Mouse (Mus musculus) CD4-positive, CD25-positive, alpha-beta regulatory T cell, adult 4 months (primary cell): ENCODE data around the gene Psmd12. TPM values are rescaled to one million over a fixed set of nuclear protein-coding genes. Genes with fewer than 3 reads are reported as not detected.

ENCODE experiments used
- ATAC-seq: one replicate; pipeline ENCODE4 v1.8.0; 2017
- polyA plus RNA-seq, 2 experiments: library from polyadenylated mRNA; unstranded; fragments of 100-300 nt; shearing (Covaris generic); gene quantifications; one replicate each; pipeline ENCODE4 v1.2.1; 2017

The Psmd12 gene
- polyA plus RNA-seq, 2 experiments from 2014 or later: 106 to 112 TPM

GRCm38 (mm10) chr11:107511954-107512353 is 32.7 kb downstream of the Psmd12 start:
- ATAC-seq: peak; percentile 79

GRCm38 (mm10) chr11:107513047-107513446 is 33.8 kb downstream of the Psmd12 start:
- ATAC-seq: no peak

GRCm38 (mm10) chr11:107516387-107516786 is 37.1 kb downstream of the Psmd12 start:
- no peak for ATAC-seq

GRCm38 (mm10) chr11:107518645-107519429 is 39.6 kb downstream of the Psmd12 start:
- no peak for ATAC-seq

GRCm38 (mm10) chr11:107521153-107521552 is 41.9 kb downstream of the Psmd12 start:
- ATAC-seq: no peak

GRCm38 (mm10) chr11:107524966-107525365 is 45.7 kb downstream of the Psmd12 start:
- no peak for ATAC-seq

- ATAC-seq: no peak
Observed at GRCm38 (mm10) chr11:107527632-107528031, 48.3 kb downstream of the Psmd12 start.

- ATAC-seq: peak; percentile 97
Observed at GRCm38 (mm10) chr11:107529320-107529719, 50.0 kb downstream of the Psmd12 start.

GRCm38 (mm10) chr11:107531445-107531844 is 52.2 kb downstream of the Psmd12 start:
- ATAC-seq: no peak

- no peak for ATAC-seq
Observed at GRCm38 (mm10) chr11:107532271-107532670, 53.0 kb downstream of the Psmd12 start.

GRCm38 (mm10) chr11:107538994-107539393 is 59.7 kb downstream of the Psmd12 start:
- ATAC-seq: peak; percentile 100

- ATAC-seq: no peak
Observed at GRCm38 (mm10) chr11:107540339-107540738, 61.1 kb downstream of the Psmd12 start.

GRCm38 (mm10) chr11:107545747-107546476 is 66.6 kb downstream of the Psmd12 start:
- ATAC-seq: no peak

- peak; percentile 15 for ATAC-seq
Observed at GRCm38 (mm10) chr11:107546667-107547301, 67.5 kb downstream of the Psmd12 start.

GRCm38 (mm10) chr11:107547351-107548203 is 68.3 kb downstream of the Psmd12 start, which contains the start of gene Helz:
Helz (plus strand) TSS chr11:107547930.
- ATAC-seq: peak; percentile 86

GRCm38 (mm10) chr11:107548204-107548975 is 69.1 kb downstream of the Psmd12 start:
- no peak for ATAC-seq

Other genes with a start within 250 kb of the Psmd12 start
- gene Pitpnc1, start 8.8 kb upstream of the Psmd12 start, polyA plus RNA-seq: 100 to 1,000 TPM; 119 to 141 TPM
- gene Helz, start 68.4 kb downstream of the Psmd12 start, polyA plus RNA-seq: 10 to 100 TPM; 27.8 to 35.7 TPM
- gene Cacng1, start 237.0 kb downstream of the Psmd12 start, polyA plus RNA-seq: not detected